Mouse (Mus musculus) retina, postnatal 1 day (tissue): ENCODE results near the gene Col4a1.
A peak's percentile ranks its signal among the peaks of the same experiment; 100 is the strongest.

Experiments
- DNase-seq: peaks from one replicate; pipeline ENCODE4 v3.0.0-alpha.2; 2012

Col4a1 gene

DNA sequence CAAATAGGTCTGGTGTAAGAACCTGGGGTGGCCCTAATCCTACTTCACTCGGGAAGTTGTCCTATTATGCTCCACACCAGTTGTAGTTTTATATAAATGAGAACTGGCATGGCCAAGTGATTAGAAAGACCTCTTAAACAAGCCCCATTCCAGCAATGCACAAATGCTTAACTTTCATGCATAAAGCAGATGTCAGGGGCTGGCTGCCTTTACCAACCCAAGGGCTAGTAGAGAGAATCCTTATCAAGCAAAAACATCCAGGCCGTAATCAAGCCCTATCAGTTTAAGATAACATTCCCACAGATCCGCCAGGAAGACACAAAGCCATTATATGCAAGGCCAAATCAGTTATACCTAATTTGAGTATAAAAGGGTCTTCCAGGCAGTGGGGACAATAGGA lies 46.7 kb downstream of the Col4a1 start:
- DNase-seq: no peak

DNA sequence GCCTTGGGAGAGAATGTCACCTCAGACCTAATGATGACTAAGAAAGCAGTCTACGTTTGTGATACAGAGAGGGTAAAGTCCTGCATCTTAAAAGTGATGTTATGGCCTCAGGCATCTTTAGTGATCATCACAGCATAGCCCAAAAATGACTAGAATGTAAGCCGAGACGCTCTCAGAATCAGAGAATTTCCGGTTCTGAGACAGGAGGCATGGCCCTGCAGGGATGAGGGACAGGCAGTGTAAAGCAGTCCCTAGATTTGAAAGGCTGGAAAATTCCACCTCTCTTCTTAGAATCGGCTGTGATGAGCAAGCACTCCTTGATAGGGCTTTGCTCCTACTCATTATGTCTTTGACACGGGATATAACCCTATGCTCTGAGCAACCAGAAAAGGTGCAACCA lies 48.8 kb downstream of the Col4a1 start:
- no peak for DNase-seq

DNA sequence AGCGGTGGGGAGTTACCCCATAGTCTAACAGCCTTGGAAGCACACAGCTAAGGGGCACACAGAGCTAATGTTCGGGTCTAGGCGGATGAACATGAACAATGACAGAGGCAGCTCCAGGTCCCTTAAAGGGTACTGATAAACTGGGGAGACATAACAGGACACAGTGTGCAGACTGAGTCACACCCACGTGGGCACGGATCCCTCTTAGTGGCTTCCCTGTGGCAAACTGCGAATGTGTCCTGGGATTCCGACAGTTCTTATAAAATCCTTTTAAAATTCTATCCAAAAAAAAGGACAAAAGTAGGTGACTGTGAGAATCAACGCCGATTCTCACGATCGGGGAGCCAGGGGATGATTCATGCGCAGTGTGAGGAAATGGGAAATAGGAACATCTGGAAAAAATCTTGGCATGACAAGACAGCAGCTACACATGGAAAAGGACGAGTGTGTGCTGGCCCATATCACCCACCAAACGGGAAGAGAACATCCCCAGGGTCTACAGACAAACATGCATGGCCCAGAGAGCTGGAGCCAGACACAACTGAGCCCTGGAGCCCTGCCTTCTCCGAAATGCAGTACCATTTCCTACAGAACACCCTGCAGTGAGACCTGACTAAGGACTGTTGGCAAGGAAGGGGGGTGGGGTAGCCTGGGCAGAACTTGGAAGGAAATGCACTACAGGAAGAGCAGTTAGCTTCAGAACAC lies 50.4 kb downstream of the Col4a1 start:
- no peak for DNase-seq

DNA sequence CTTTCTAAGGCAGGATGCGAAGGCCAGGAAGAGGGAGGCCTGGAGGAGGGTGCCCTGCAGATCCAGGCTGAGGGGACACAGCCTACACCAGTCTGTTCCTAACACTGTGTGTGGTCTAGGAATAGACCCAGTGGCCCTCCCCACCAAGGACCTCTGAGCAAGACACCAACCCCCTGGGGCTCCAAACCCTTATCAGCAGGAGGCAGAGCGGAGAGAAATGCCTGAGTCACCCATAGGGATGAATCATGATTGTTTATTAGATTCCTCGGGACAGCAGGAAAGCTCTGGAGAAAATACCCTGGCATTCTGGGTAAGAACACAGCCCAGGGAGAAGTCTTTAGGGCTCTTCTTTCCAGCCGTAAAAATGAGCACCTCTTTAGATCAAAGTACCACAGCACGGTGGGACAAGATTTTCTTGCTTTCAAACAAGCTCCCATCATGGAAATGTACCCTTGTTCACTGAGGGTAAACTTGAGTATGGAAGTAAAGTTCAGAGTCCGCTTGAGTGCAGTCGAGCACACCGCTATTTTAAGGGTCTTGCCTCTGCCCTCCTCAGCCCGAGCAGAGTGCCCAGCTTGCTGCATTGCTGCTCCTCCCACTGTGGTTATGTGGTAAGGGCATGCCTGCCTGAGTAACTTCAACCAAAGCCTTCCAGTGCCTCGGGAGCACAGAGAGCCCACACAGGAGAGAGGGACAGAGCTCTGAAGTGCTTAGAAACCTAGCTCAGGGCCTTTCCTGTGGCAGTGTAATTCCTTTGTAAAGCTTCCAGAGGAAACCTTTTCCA lies 52.6 kb downstream of the Col4a1 start:
- peak; percentile 49 for DNase-seq

GRCm38 (mm10) chr8:11258517-11259136 lies 54.0 kb downstream of the Col4a1 start:
- DNase-seq: no peak

GRCm38 (mm10) chr8:11257079-11258017 lies 55.3 kb downstream of the Col4a1 start:
- peak; percentile 24 for DNase-seq

DNA sequence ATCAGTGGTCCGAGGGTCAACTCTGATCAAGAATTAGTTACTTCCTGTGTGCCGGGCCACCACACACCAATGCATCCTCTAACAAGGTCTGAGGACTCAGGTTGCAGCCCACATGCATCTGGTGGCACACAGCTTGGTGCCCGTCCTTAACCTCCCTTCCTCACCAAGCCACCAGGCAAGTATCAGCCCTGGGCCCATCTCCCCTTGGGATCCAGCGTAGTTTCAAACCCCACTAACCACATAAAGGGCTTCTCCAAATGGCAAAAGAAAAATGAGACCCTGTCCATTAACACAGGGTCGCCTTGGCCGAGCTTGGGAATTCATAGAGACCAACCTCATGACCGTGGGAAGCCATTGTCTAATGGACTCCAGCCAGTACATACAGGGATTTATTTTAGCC lies 56.2 kb downstream of the Col4a1 start:
- DNase-seq: no peak

GRCm38 (mm10) chr8:11255680-11256079 lies 56.9 kb downstream of the Col4a1 start:
- no peak for DNase-seq

GRCm38 (mm10) chr8:11254914-11255530 lies 57.6 kb downstream of the Col4a1 start:
- no peak for DNase-seq

DNA sequence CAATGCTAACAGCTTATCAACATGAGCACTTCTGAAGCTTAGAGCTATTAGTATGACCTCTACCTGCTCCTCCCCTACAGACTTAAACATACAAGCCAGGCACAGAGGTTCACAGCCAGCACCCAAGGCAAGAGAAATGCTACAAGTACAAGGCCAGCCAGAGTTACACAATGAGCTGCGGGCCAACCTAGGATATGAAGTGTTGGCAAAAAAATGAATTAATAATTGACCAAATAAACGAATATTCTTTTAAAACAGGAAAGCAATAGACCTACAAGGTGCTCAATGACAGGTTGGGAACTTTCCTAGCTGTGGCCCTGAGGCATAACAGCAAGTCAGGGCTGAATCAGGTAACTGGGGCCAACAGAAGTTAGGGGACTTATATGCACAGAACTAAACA lies 58.1 kb downstream of the Col4a1 start:
- no peak for DNase-seq

- peak; percentile 84 for DNase-seq
These were observed 59.1 kb downstream of the Col4a1 start for GRCm38 (mm10) chr8:11253556-11253955.

GRCm38 (mm10) chr8:11253041-11253440 lies 59.6 kb downstream of the Col4a1 start:
- DNase-seq: no peak

DNA sequence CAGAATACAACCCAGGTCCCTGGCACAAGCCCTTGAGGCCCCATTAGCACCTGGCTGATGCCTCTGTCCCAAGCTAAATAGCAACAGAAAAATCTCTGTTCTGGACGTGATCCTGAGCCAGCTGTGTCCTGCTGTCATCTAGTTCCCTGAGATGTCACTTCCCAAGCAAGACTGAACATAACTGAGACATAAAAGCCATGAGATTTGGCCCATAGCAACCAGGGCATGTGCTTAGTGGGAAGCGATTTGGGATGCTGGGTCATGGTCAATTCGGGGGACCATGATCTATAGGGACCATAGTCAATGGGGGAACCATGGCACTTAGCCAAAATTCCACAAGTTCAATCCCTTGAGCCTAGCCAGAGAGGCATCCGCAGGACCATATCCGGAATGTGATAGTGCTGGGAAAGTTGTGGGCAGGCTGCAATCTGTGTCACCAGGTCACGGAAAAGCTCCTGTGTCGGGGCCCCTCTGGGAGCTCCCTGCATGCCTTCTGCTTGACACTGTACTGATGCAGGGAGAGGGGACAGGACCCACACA lies 60.3 kb downstream of the Col4a1 start:
- peak; percentile 66 for DNase-seq

- DNase-seq: peak; percentile 50
These were observed 62.5 kb downstream of the Col4a1 start for GRCm38 (mm10) chr8:11250149-11250548.

DNA sequence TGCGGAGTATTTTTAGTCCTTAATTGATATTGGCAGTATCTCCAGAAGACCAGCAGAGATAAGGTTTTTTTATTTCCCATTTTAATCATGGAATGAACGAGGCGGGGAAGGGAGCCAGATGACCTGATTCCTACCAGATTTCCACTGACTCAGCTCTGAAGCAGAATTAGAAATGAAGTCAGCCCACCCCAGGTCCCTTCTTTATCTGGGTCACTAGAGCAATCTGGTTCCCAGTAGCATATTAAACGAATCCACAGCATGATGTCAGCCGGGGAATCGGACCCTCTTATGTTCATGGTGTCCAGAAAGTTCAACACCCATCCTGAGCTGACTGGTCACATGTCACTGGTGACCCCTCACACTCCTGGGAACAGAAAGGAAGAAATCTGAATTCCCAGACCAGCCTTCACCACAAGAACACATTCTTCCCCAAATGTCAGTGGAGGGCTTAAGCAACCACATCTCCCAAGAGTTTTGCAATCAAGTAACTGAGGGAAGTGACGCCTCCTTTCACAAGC lies 63.0 kb downstream of the Col4a1 start:
- DNase-seq: peak; percentile 75

GRCm38 (mm10) chr8:11248712-11249111 lies 63.9 kb downstream of the Col4a1 start:
- DNase-seq: peak; percentile 40

- no peak for DNase-seq
These were observed 71.1 kb downstream of the Col4a1 start for GRCm38 (mm10) chr8:11241488-11241887.

DNA sequence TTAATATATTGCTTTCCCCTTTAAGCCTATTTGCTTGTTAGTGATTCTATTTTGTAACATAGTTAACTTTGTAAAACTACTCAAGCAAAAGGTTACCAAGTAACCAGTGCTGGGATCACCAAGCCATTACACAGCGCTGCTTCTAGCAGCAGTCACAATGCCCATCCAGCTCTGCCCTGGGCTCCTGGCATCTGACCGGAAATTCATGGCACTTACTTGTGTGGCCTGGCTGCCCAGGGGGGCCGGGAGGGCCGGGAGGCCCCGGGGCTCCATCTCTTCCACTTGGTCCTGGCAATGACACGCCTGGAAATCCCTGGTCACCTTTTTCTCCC lies 77.8 kb downstream of the Col4a1 start:
- DNase-seq: no peak

- no peak for DNase-seq
These were observed 78.3 kb downstream of the Col4a1 start for GRCm38 (mm10) chr8:11234151-11234878.

GRCm38 (mm10) chr8:11233009-11233408 lies 79.6 kb downstream of the Col4a1 start:
- no peak for DNase-seq

- no peak for DNase-seq
These were observed 82.3 kb downstream of the Col4a1 start for GRCm38 (mm10) chr8:11230277-11230676.
